Mouse (Mus musculus): Measurements from ENCODE around the gene Stat3.

Gene Stat3

GRCm38 (mm10) chr11:100962371-100962911 lies 23.1 kb upstream of the Stat3 start:
- DNase-seq: no peak

DNA sequence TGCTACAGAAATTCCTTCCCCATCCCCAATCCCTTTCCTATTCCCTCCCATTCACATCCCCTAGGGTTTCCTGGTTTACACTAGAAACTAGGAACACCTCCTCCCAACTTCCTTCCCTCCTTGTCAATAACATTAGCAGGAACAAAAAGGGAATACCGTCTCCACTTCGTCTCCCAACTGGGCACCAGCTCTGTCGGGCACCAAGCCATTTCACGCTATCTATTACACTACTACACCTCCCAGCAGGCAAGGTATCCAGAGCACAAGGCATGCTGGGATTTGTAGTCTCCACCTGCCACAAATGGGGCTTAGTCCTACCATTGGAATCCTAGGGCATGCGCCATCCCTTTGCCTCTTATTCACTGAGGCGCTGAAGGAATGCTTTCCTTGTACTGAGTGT lies 21.2 kb upstream of the Stat3 start:
- DNase-seq: peak; percentile 70

GRCm38 (mm10) chr11:100959826-100960225 lies 20.5 kb upstream of the Stat3 start:
- DNase-seq: no peak

DNA sequence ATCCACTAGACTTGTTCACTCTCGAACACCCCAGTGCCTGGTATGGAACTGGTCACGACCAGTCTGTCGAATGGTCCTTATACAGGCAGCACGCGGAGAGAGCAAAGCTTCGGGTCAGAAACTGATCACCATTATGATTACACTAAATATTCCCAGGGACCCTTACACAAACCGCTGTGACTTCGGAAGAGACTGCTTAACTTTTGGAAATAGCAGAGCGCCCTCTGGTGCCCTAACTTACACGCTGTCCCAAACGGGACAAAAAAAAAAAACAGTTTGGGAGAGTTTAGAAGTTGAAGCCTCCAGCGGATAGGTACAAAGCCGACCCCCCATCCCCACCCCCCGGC lies 20.1 kb upstream of the Stat3 start:
- DNase-seq: peak; percentile 43

- DNase-seq: no peak
Measured at GRCm38 (mm10) chr11:100958613-100959463, 19.5 kb upstream of the Stat3 start.

- no peak for DNase-seq
Measured at GRCm38 (mm10) chr11:100957915-100958469, 18.7 kb upstream of the Stat3 start.

DNA sequence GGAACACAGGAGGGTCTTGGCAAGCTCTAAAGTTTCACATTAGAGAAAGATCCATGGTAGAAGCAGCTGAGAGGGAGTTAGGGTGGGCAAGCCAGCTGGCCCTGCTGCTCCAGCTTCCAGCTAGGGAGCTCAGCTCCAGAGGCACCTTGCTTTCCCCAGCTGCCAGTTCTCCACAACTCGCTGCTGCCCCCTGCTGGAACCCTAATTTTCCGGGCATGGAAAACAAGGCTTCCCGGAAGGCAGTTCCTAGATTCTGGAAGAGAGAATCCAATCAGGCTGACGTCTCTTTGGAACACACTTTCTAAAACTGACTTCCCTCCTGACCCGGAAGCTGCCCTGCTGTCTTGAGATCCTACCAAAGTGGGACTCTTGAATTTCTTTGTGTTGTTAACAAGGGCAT lies 17.9 kb upstream of the Stat3 start:
- peak; percentile 80 for DNase-seq

DNA sequence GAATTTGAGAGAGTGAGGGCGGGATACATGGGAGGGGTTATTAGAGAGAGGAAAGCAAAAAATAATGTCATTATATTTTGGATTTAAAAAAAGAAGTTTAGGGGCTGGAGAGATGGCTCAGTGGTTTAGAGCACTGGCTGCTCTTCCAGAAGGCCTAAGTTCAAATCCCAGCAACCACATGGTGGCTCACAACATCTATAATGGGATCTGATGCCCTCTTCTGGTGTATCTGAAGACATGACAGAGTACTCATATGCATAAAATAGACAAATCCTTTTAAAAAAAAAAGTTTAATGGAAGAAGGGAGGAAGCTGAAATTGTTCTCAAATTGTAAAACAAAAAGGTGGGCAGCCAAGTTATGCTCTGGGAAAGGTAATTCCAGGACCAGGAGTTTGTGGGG lies 10.2 kb upstream of the Stat3 start:
- DNase-seq: no peak

DNA sequence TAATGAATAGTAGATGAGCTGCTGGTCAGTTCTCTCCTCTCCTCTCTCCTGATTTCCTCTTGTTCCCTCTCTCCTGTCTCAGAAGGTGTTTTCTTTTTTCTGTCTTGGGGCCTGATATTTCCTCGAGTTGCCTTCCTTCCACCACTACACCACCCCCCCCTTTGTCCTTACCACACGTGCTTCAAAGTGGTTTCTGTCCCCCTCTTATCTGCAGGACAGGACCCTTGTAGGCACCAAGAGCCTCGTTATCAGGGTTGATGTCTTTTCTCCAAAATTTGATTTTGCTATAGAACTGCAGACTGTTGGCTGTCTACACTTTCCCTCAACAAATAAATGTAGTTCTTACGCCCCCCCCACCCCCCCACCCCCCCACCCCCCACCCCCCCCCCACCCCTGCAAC lies 9.0 kb upstream of the Stat3 start:
- no peak for DNase-seq

- DNase-seq: no peak
Measured at GRCm38 (mm10) chr11:100947548-100947947, 8.2 kb upstream of the Stat3 start.

GRCm38 (mm10) chr11:100946862-100947261 lies 7.5 kb upstream of the Stat3 start:
- no peak for DNase-seq

GRCm38 (mm10) chr11:100942388-100942787 lies 3.0 kb upstream of the Stat3 start:
- no peak for DNase-seq

DNA sequence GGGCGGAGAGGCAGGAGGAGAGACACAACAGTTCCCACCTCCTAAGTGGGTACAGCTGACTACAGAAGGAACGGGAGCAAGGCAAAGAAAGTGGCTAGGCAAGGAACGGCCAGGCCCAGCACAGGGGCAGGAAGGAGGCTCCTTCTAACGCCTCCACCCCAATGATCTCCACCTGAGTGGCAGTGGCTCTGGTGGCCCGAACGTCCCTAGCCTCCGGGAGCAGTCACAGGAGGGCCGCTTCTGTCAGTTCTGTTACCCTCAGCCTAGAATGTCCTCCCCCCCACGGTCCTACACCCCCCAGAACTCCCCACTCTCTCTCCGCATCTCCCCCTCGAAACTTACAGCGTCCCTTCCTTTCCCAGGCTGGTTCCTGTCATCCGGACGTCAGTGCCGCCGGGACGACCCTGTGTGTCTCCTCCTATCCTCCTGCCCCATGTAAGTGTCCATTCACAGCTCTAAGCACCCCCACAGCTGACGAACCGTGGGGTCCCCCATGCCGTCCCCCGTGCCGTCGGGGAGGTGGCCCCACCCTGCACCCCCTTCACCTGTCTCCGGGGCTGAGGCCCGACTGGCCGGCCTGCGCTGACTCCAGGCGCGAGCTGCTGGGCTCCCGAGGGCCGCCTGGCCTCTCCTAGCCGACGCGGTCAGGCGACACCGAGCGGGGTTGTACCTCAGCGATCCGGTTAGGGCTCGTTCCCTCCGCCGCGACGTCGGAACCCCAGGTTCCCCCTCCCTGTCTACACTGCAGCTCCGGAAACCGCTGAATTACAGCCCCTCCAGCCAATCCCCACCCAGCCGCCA lies 429 bp downstream of the Stat3 start:
- peak; percentile 46 for DNase-seq

GRCm38 (mm10) chr11:100938112-100938511 lies 1.2 kb downstream of the Stat3 start:
- DNase-seq: peak; percentile 43

- no peak for DNase-seq
Measured at GRCm38 (mm10) chr11:100937295-100937694, 2.0 kb downstream of the Stat3 start.

GRCm38 (mm10) chr11:100935373-100936355 lies 3.7 kb downstream of the Stat3 start:
- no peak for DNase-seq

- DNase-seq: no peak
Measured at GRCm38 (mm10) chr11:100931254-100931921, 8.0 kb downstream of the Stat3 start.

- no peak for DNase-seq
Measured at GRCm38 (mm10) chr11:100930611-100931010, 8.7 kb downstream of the Stat3 start.

DNA sequence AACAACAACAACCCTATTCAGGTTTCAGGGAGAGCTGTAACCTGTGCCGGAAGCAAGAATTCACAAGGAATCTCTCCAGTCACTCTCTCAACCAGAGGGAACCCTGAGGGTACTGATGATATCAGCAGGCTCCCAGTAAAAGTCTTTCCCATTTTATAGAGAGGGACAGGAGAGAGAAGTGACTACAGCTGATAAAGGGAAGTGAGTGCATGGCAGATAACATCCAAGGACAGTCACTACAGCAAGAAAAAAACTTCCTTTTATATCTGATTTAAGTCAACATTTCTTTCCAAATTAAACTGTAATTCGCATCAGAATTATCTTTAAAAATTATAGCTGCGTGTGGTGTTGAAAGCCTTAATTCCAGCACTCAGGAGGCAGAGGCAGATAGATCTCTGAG lies 12.0 kb downstream of the Stat3 start:
- DNase-seq: no peak

DNA sequence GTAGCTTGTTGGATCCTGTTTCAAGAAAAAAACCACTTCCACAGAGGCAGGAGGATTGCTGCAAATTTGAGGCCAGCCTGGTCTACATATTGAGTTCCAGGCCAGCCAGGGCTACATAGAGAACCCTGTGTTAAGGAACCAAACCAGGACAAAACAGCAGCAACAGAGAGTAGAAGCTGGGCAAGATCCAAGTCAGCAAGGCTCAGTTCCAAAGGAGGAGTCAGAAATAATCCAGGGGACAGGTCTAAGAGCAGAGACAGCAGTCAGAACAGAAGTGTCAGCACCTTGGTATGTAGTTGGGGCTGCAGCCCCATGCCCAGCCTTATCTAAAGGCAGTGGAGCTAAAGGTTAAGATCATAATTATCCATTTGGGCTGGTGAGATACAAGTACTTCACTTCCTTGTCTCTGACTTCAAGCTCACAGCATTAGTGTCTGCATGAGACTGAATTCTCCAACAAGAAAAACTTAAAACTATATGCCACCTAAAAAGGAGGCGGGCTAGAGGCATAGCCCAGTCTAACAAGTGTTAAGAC lies 14.9 kb downstream of the Stat3 start:
- no peak for DNase-seq

GRCm38 (mm10) chr11:100920887-100921624 lies 18.3 kb downstream of the Stat3 start:
- no peak for DNase-seq
